Mouse (Mus musculus) fat pad, adult 2 months (tissue): ENCODE data around the gene Cyp3a13.
A peak's percentile ranks its signal among the peaks of the same experiment; 100 is the strongest.
"Not testable (repeated sequence)": the region's sequence is repeated elsewhere in the genome, so short reads cannot be mapped to it uniquely, and the experiment has no call there.

Experiments
- DNase-seq: peaks from one replicate; pipeline ENCODE4 v3.0.0-alpha.2; 2011; ENCODE audit warnings: low read depth, low spot score; ENCODE audit errors: extremely low read depth

Gene Cyp3a13

GRCm38 (mm10) chr5:137921532-137921931 lies at the start of gene Cyp3a13:
Gene Cyp3a13, minus strand, starts transcription at chr5:137921619.
- DNase-seq = no peak

GRCm38 (mm10) chr5:137966492-137966891 lies 45.1 kb upstream of the Cyp3a13 start:
- no peak for DNase-seq

GRCm38 (mm10) chr5:137962945-137963344 lies 41.5 kb upstream of the Cyp3a13 start, which contains the start of gene Gjc3:
Gene Gjc3, minus strand, starts transcription at chr5:137963098.
- no peak for DNase-seq

DNA sequence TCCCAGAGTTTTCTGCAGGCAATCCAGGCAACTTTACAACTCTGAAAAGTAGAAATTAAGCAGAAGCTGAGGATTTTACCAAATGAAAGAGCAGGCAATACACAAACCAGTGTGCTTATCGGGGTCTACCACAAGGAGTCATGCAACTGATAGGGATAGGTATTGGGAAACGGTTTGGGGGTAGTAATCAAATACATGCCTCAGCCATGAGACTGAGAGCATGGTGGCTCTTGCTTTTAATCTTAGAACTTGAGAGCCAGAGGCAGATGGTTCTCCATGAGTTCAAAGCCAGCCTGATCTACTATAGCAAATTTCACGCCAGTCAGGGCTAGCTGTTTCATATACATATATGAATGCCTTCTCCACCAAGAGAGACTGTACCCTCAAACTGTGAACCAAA lies 35.0 kb upstream of the Cyp3a13 start:
- DNase-seq = no peak

GRCm38 (mm10) chr5:137951218-137951617 lies 29.8 kb upstream of the Cyp3a13 start:
- DNase-seq = no peak

GRCm38 (mm10) chr5:137947303-137947702 lies 25.9 kb upstream of the Cyp3a13 start:
- peak; percentile 66 for DNase-seq

DNA sequence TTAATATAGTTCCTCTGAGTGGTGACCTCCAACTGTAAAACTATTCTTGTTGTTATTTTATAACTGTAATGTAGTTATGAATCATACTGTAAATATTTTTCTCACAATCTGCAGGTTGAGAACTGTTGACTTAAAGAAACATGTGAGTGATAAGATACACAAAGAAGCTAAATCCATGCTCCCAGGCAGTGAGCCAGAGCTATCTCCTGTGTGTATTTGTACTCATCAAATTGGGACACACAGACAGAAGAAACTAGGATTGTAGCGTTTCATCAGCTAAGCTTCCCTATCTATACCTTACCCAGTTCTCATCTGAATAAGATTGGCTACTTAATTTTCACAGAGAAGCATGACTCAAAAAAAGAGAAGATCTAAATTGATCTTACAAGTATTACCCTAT lies 21.7 kb upstream of the Cyp3a13 start:
- no peak for DNase-seq

DNA sequence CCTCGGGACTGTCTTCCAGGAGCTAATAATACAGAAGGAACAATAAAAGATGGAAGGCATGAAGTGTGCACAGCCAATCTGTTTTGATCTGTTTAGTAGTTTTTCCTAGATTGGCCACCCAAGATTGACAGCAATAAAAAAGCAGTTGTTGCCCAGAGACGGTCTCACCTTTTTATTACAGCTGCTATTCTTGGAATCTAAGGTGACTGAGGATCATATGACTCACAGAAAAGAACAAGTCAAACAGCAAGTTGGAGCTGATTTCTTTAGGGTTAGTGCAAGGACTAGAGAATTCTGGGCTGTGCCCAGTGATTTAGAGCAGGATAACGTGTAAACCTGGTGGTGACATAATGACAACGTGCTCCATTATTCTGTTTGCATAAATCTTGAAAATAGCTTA lies 19.5 kb upstream of the Cyp3a13 start:
- DNase-seq = no peak

DNA sequence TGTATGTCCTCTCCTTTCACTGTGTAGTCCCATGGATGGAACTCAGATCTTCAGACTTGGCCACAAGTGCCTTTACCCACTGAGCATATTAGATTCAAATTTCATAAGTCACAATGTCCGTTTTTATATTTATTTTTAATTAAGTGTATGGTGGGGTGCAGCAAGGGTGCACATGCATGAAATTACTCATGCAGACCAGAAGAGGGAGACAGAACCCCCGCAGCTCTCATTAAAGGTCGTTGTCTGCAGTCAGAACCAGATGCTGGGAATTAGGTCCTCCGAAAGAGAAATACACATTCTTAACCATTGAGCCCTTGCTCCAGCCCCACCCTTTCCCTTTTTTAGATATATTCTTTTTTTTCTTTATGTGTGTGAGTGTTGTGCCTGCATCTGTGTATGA lies 15.8 kb upstream of the Cyp3a13 start:
- DNase-seq = no peak

DNA sequence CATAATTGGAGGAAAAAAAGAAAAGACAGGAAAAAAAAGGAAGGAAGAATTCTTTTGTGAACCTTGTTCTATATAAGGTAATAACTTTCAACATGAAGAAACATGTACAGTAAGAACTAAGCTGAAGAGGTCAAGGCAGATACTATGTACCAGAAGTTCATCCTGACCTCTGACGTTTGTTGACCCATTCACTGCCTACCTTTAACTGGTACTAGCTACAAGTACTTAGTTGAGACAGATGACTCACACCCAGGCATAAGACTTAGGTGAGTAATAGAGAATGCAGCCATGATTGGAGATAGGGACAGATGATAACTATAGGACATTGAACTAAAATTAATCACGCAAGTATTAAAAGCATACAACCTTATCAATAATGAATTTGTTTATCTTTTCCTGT lies 15.1 kb upstream of the Cyp3a13 start:
- no peak for DNase-seq

- not testable (repeated sequence) for DNase-seq
These were observed 12.5 kb upstream of the Cyp3a13 start for GRCm38 (mm10) chr5:137933934-137934333.

GRCm38 (mm10) chr5:137928439-137928838 lies 7.0 kb upstream of the Cyp3a13 start:
- no peak for DNase-seq

DNA sequence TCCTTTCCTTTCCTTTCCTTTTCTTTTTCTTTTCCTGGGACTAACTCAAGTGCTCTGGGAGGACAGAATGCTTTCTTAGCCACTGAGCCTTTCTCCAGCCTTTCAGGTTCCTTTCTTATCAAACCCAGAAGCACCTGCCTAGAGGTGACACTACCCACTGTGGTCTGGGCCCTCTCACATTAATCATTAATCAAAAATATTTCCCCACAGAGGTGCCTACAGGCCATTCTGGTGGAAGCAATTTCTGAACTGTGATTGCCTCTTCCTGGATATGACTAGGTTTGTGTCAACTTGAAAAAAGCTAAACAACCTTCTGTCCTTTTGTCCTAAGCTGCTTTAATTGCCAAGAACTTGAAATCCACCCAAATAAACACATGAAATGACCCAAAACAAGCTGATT lies 752 bp upstream of the Cyp3a13 start:
- no peak for DNase-seq

GRCm38 (mm10) chr5:137915550-137915949 lies 5.9 kb downstream of the Cyp3a13 start:
- DNase-seq = peak; percentile 5

- DNase-seq = no peak
These were observed 6.9 kb downstream of the Cyp3a13 start for GRCm38 (mm10) chr5:137914508-137914907.

- no peak for DNase-seq
These were observed 11.7 kb downstream of the Cyp3a13 start for GRCm38 (mm10) chr5:137909564-137910262.

GRCm38 (mm10) chr5:137897812-137898211 lies 23.6 kb downstream of the Cyp3a13 start:
- no peak for DNase-seq

GRCm38 (mm10) chr5:137892954-137893353 lies 28.5 kb downstream of the Cyp3a13 start:
- no peak for DNase-seq

GRCm38 (mm10) chr5:137887666-137888065 lies 33.8 kb downstream of the Cyp3a13 start:
- DNase-seq = no peak

DNA sequence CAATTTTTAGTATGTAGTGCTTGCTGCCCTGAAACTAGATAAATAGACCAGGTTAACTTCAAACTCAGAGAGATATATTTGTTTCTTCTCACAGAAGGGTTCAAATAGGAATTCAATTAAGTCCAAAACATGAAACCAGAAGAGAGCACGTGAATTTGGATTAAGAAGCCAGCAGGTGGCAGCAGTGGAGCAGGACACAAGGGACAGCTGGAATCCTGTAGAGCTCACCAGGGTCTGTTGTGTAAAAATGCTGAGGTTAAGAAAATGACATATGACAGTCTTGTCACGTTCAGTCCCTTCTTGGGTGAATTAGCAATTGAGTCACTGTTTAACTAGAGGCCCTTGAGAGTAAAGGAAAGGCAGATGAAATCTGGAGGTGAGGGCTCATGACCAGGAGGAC lies 35.5 kb downstream of the Cyp3a13 start:
- no peak for DNase-seq

DNA sequence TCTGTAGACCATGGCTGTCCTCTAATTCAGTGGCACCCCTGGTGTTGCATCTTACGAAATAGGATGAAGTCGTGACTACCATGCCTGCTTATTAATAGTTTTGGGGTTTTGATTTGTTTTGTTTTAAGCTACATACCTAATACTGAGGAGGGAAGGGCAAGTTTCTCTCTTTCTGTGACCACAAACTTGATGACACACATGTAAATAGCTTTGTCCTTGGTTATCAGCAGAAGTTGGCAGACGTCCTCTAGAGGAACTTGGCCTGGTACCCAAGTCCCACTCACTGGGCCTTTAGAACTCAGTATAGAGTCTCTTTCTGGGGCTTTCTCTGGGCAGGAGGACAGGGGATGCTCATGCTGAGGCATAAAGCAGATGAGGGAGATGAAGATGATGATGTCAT lies 38.1 kb downstream of the Cyp3a13 start:
- DNase-seq = no peak

- DNase-seq = no peak
These were observed 38.5 kb downstream of the Cyp3a13 start for GRCm38 (mm10) chr5:137882922-137883321.

DNA sequence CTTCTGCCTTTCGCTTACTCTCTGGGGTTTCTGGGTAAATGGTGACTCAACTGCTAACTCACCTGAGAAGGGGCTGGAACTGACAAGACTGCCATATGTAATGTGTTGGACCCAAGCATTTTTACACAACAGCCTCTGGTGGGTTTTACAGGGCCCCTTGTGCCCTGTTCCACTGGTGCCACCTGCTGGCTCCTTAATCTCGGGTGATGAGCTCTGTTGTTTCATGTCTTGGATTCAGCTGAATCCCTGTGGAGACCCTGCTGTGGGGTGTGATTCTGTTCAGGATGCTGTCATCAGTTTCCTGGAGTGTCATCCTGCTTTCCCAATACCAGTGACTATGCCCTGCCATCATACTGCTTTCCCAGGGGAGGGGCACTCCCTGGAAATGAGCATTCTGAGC lies 43.6 kb downstream of the Cyp3a13 start:
- DNase-seq = no peak
